Mouse (Mus musculus) embryonic fibroblast, embryonic 13.5 days (primary cell): ENCODE measurements around the gene Col4a3bp.

ENCODE experiments used
- CTCF ChIP-seq: IDR thresholded peaks from 2 replicates; pipeline ENCODE4 v1.5.1; 2011; ENCODE audit warnings: mild to moderate bottlenecking, control low read depth, low read length, moderate library complexity, borderline replicate concordance; ENCODE audit not compliant: insufficient read depth
- POLR2A ChIP-seq: IDR thresholded peaks from 2 replicates; pipeline ENCODE4 v1.6.1; 2011; ENCODE audit warnings: low read depth, mild to moderate bottlenecking, control low read depth, low read length, moderate library complexity

DNA sequence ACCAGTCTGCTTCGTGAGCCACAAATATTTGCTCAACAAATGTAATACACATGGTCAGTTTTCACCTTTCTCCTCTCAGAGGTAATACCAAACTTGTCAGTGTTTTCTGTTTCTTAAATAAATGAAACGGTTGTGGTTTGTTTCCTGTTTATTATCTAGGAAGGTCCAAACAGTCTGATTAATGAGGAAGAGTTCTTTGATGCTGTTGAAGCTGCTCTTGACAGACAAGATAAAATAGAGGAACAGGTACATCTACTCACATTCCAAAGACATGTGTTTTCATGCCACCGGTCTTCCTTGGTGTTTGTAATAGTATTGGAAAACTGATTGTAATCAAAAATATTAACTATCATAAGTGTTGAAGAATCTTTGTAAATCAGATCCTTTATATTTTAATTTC lies 72.2 kb downstream of the Col4a3bp start:
- no peak for TF ChIP-seq CTCF
- no peak for TF ChIP-seq POLR2A
